Mouse (Mus musculus): Measurements from ENCODE around the gene Hsd17b14.
A peak's percentile ranks its signal among the peaks of the same experiment; 100 is the strongest.
"Not testable (repeated sequence)": the region's sequence is repeated elsewhere in the genome, so short reads cannot be mapped to it uniquely, and the experiment has no call there.

Hsd17b14 gene

GRCm38 (mm10) chr7:45554744-45555143, at the start of gene Hsd17b14:
Gene Hsd17b14, plus strand, starts transcription at chr7:45554893.
- DNase-seq (ENCODE audit: low spot score), result no peak

GRCm38 (mm10) chr7:45507583-45507982, 47.1 kb upstream of the Hsd17b14 start:
- no peak for DNase-seq (ENCODE audit: low spot score)

DNA sequence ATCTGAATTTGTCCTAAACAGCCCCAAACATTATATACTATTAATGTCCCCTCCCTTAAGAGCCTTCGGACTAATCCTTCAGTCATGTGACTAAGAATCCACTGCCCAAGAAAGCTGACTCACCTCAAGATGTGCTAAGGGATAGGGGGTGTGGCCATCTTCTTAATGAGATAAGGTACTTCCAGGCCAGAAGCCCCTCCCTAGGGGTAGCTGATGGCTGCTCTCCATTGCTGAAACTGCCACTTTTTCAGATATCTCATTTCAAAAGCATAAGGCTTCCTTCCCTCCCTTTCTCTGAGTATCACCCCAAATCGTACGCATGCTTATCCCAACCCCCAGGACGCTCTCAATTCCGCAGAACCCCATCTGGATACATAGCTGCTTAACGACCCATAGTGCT, 46.1 kb upstream of the Hsd17b14 start:
- DNase-seq (ENCODE audit: low spot score), result no peak

DNA sequence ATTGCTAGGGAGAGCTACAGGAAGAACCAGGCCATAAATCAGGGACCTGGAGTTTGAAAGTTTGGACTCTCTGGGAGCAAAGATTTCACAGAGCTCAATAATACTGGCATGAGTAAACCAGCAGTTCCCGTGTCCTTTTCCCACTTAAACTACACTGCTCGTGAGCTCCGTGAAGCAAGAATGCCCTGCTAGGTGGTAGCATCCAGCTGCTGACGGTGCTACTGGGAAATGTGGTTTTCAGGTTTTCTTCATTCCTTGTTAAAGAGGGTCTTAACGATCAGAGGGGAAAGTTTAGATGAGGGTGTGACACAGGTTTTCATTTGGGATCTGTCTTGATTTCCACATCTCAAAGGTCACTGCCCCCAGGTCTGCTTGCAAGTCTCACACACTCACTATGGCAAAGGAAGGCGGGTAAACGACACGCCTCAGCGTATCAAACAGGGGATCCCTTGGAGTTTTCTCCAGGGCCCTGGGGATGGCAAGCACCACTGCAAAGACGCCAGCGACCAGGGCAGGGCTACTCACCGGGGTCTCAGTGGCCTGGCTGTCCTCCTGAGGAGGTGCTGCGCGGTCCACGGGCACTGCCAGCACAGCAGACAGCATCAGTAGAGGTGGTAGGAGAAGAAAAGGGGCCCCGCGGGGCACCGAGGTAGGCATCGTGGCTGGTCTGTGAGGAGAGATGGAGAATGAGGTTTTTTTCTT, 45.4 kb upstream of the Hsd17b14 start:
- no peak for DNase-seq (ENCODE audit: low spot score)

- peak; percentile 93 for DNase-seq (ENCODE audit: low spot score)
Observed at GRCm38 (mm10) chr7:45509912-45510787, 44.5 kb upstream of the Hsd17b14 start, which contains the start of gene Nucb1. Gene Nucb1, minus strand, starts transcription at chr7:45510406.

DNA sequence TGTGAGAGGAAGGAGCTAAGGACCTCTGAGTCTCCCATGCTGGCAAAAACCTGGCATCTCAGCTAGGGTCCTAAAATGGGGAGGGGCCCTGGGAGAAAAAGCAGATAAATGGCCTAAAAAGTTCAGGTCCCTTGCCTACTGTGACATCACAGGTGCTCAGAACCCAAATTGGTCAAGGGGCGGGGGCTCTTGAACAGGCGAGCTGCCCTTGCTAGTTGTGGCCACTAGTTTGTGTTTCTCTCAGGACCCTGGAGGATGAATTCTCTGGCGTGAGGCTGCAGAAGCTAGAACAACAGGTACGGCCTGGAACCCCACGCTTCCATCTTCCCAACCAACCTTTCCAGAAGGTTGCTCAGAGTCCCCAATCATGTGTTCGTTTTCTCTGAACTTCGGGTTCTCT, 40.3 kb upstream of the Hsd17b14 start:
- no peak for DNase-seq (ENCODE audit: low spot score)

GRCm38 (mm10) chr7:45515436-45515835, 39.3 kb upstream of the Hsd17b14 start:
- peak; percentile 31 for DNase-seq (ENCODE audit: low spot score)

GRCm38 (mm10) chr7:45516846-45517245, 37.8 kb upstream of the Hsd17b14 start:
- DNase-seq (ENCODE audit: low spot score), result not testable (repeated sequence)

DNA sequence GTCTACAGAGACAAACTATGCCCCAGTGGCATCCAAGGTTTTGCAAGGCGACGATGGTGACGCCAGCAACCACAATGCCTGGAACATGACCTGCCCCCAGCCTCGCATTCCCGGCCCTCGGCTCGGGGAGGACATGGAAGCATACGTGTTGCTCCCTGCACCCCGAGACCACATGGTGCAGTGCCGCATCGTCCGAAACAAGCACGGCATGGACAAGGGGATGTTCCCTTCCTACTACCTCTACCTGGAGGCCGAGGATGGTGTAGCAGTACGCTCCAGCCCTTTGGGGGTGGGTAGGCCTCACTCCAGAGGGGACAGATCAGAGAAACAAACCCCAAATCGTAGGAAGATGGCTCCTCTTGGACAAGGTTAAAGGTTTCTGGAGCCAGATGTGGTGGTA, 36.1 kb upstream of the Hsd17b14 start:
- DNase-seq (ENCODE audit: low spot score), result no peak

DNA sequence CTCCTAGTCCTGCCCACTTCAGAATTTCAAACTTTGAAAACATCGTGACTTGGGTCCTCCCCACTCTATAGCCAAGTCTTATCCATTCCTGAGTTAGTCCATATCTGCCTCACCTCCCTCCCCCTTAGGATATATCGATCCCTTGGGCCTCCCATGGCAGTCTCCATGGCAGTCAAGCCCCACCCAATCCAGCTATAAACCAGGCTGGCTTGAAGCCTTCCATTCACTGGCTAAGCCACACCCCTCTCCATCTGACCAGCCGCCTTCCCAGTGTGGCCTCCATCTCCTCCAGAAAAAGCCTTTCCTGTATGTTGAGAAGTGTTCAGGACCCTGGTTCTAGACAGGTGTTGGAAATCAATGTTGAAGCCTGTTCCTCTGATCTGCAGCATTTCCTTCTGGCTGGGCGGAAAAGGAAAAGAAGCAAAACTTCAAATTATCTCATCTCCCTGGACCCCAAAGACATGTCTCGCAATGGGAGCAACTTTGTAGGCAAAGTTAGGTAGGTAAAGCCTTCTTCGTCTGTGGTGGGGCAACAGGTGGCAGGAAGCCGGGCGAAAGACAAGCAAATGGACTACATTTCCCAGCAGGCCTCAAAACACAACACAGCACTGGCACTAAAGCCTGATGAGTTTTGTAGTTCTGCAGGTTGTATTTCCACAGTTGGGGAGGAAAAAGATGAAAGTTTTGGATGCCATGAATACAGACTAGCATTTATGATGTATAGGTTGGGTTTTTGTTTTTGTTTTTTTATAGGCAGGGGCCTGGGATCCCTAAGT, 35.2 kb upstream of the Hsd17b14 start:
- no peak for DNase-seq (ENCODE audit: low spot score)

DNA sequence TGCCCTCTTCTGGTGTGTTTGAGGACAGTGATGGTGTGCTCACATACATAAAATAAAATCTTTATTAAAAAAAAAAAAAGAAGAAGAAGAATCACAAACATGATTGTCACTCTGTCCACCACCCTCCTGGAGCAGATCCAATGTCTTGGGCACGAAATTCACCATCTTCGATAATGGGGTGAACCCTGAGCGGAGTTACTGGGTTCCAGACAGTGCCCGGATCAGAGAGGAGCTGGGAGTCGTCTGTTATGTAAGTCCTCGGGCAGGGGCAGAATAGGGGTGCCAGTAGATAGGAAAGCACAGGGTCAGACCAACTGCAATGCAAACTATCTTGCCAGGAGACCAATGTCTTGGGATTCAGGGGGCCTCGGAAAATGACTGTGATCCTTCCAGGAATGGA, 34.1 kb upstream of the Hsd17b14 start:
- no peak for DNase-seq (ENCODE audit: low spot score)

DNA sequence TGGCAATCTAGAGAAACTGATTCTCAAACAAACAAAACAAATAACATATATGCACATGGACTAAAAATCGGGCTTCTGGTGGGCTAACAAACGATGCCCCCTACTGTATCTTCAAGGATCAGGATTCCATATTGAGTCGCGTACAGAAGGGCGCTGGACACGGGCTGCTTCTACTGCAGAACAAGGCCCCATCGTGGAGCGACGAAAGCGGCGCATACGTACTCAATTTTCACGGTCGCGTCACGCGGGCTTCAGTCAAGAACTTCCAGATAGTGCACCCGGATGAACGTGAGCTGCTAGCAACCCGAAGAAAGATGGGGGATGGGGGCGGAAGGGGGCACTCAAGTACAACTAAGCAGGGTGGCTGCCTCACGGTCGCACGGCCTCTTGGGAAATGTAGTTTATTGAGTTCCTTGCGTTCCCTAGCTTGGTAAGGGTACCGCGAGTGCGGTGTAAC, 32.9 kb upstream of the Hsd17b14 start:
- DNase-seq (ENCODE audit: low spot score), result peak; percentile 92

GRCm38 (mm10) chr7:45522194-45522752, 32.4 kb upstream of the Hsd17b14 start:
- no peak for DNase-seq (ENCODE audit: low spot score)

DNA sequence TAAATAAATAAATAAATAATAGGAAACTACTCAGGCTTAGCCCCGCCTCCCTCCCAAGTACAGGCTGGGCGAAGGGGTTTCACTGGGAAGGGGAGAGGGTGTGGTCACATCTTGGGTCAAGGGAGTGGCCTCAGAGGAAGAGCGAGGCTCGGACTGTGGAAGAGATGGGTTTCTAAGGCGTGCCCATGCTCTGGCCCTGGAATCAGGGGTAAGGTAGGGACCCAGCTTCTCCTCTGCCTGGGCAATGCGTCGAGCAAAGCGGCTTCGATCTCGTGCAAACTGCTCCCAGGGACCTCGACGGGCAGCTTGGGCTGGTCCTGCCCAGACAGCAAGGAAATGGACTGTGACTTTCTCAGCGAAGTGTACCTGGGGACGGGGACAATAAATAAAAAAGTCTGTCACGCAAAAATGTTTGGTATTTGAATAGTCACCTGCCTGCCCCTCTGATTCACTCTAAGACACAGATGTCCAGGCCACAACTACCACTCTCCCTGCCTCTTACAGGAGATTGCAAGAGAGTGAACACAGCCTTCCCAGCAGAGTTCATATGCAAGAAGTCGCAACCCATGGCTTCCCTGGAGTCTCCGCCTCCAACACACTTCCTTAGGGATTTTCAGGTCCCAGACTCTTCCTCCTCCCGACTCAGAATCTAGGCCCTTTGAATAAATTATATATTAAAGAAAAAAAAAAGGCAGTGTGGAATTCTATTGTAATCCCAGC, 31.6 kb upstream of the Hsd17b14 start:
- DNase-seq (ENCODE audit: low spot score), result no peak

- DNase-seq (ENCODE audit: low spot score), result no peak
Observed at GRCm38 (mm10) chr7:45523678-45524170, 31.0 kb upstream of the Hsd17b14 start.

DNA sequence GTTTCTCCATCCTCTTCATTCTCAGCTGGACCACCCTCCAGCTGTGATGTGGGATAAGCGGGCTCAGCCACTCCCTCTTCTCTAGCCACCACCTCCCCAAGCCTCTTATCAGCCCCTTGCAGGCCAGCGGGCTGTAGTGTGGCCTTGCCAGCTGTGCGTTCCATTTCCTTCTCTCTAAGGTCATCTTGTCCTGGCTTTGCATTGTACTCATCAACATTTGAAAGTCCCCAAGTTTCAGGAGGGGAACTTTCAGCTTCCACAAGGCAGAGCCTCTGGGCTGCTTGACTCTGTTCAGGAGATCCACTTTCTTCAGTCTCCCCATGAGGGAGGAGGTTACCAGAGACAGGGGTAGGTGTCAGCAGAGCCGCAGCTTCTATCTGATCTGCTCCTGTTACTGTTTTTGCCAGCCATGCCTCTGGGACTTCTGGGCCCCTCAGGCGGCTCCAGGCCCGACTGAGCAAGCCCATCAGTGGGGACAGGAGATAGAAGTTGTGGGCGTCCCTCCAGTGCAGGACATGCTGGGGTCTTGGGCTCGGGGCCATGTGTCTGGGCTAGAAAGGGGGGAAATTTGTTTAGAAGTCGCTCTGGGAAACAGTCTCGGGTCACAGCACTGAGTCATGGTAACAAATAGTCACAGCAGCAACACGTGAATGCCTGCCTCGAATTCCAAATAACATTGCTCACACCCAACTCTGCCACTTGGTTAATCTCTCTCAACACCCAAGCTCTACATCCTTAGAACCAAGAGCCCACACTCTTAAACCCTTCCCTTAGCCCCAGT, 29.7 kb upstream of the Hsd17b14 start:
- peak; percentile 17 for DNase-seq (ENCODE audit: low spot score)

DNA sequence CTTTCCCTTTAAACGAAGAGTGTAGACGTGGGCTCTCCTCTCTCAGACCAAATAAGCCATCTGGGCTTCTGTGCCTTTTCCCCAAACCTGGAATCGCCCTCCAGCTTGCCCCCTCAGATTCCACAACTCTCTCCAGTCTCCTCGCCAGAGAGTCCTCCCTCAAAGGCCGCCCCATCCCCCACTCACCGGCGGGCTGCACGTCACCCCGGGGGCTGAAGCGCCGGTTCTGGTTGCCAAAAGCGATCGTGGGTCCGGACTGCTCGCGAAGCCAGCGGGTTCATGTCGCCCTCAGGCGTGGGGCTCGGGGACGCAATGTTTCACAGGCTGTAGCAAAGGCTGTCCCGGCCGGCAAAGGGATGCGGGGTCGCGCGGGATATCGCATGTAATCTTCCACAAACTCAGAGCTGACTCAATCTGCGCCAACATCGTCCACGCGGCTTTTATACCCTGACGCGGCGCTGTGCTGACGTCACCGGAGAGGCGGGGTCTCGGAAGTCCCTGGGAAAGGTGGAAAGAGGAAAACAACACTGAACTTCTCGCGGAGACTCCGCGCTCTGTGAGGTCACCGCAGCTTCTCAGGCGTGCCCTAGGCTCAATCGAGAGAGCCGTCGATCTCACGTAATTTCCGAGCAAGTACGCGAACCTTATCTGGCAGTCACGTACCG, 28.8 kb upstream of the Hsd17b14 start, which contains the start of the genes Ppp1r15a and Plekha4:
TSS of gene Ppp1r15a (minus strand) at position 460 of the 665 bp plus-strand sequence.
TSS of gene Plekha4 (plus strand) at position 522 of the 665 bp plus-strand sequence.
- DNase-seq (ENCODE audit: low spot score), result peak; percentile 92

GRCm38 (mm10) chr7:45526474-45527120, 28.1 kb upstream of the Hsd17b14 start:
- DNase-seq (ENCODE audit: low spot score), result no peak

DNA sequence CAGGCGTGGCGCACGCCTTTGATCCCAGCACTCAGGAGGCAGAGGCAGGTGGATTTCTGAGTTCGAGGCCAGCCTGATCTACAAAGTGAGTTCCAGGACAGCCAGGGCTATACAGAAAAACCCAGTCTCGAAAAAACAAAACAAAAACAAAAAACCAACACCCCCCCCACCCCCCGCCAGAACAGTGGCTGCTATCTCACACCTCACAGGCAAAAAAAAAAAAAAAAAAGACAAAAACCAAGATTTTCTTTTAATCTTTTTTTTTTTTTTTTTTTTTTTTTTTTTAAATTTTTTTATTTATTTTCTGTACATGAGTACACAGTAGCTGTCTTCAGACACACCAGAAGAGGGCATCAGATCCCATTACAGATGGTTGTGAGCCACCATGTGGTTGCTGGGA, 27.5 kb upstream of the Hsd17b14 start:
- DNase-seq (ENCODE audit: low spot score), result not testable (repeated sequence)

Data from retina, embryonic 14.5 days (tissue).